Mouse (Mus musculus) c-Kit-positive CD71-positive TER-119-negative erythroid progenitor cells, embryonic 14.5 days (primary cell): ENCODE results near the gene Nploc4.

Source experiments
- DNase-seq: peaks from one replicate; pipeline ENCODE4 v3.0.0-alpha.2; 2013; ENCODE audit warnings: low read depth

Nploc4 gene

GRCm38 (mm10) chr11:120437152-120437856 is at the start of gene Nploc4:
Nploc4 (minus strand) TSS chr11:120437708.
- peak; percentile 74 for DNase-seq

GRCm38 (mm10) chr11:120485251-120485650 is 47.7 kb upstream of the Nploc4 start:
- no peak for DNase-seq

- peak; percentile 93 for DNase-seq
These were observed 46.9 kb upstream of the Nploc4 start, which contains the start of gene Mrpl12 for GRCm38 (mm10) chr11:120484265-120484981. Mrpl12 (plus strand) TSS chr11:120484613.

GRCm38 (mm10) chr11:120483448-120483934 is 46.0 kb upstream of the Nploc4 start:
- no peak for DNase-seq

GRCm38 (mm10) chr11:120472052-120472451 is 34.5 kb upstream of the Nploc4 start:
- no peak for DNase-seq

GRCm38 (mm10) chr11:120467736-120468092 is 30.2 kb upstream of the Nploc4 start:
- DNase-seq: no peak

- DNase-seq: peak; percentile 98
These were observed 29.7 kb upstream of the Nploc4 start, which contains the start of gene Arl16 for GRCm38 (mm10) chr11:120467051-120467735. Arl16 (minus strand) TSS chr11:120467607.

- no peak for DNase-seq
These were observed 28.0 kb upstream of the Nploc4 start for GRCm38 (mm10) chr11:120465521-120465920.

- DNase-seq: no peak
These were observed 26.9 kb upstream of the Nploc4 start for GRCm38 (mm10) chr11:120464365-120464764.

GRCm38 (mm10) chr11:120463536-120463935 is 26.0 kb upstream of the Nploc4 start:
- no peak for DNase-seq

GRCm38 (mm10) chr11:120458847-120459597 is 21.5 kb upstream of the Nploc4 start:
- peak; percentile 45 for DNase-seq

- DNase-seq: peak; percentile 74
These were observed 20.6 kb upstream of the Nploc4 start, which contains the start of the genes Oxld1 and Ccdc137 for GRCm38 (mm10) chr11:120457772-120458751. Oxld1 (minus strand) TSS chr11:120458068. Ccdc137 (plus strand) TSS chr11:120458115.

GRCm38 (mm10) chr11:120457370-120457769 is 19.9 kb upstream of the Nploc4 start:
- DNase-seq: peak; percentile 43

GRCm38 (mm10) chr11:120455413-120455812 is 17.9 kb upstream of the Nploc4 start:
- no peak for DNase-seq

- DNase-seq: no peak
These were observed 17.5 kb upstream of the Nploc4 start for GRCm38 (mm10) chr11:120454965-120455364.

GRCm38 (mm10) chr11:120453306-120453705 is 15.8 kb upstream of the Nploc4 start, which contains the start of gene Pde6g:
Pde6g (minus strand) TSS chr11:120453500.
- DNase-seq: no peak

- no peak for DNase-seq
These were observed 14.7 kb upstream of the Nploc4 start for GRCm38 (mm10) chr11:120452246-120452645.

- no peak for DNase-seq
These were observed 9.7 kb upstream of the Nploc4 start for GRCm38 (mm10) chr11:120447179-120447578.

- no peak for DNase-seq
These were observed 8.0 kb upstream of the Nploc4 start for GRCm38 (mm10) chr11:120445475-120445874.

- no peak for DNase-seq
These were observed 6.6 kb upstream of the Nploc4 start for GRCm38 (mm10) chr11:120444106-120444505.
